Mouse (Mus musculus) midbrain, embryonic 14.5 days (tissue): ENCODE results near the gene Acbd3. TPM values are rescaled to one million over a fixed set of nuclear protein-coding genes. Genes with fewer than 3 reads are reported as not detected.

Experiments
- ATAC-seq: fragments of 200-750 bp; cut with Nextera tagmentation; 2 replicates; pipeline ENCODE4 v1.8.0; 2017; ENCODE audit warnings: moderate number of reproducible peaks, moderate library complexity; ENCODE audit not compliant: low FRiP score, low TSS enrichment
- DNase-seq: peaks from one replicate; pipeline ENCODE4 v3.0.0-alpha.2; 2015
- H3K27ac ChIP-seq: fragments of 300-500 bp; sonication (generic); replicated peaks from 2 replicates; pipeline ENCODE4 v1.5.1; 2014; ENCODE audit warnings: mild to moderate bottlenecking, low read depth, low read length, moderate library complexity
- H3K27me3 ChIP-seq: fragments of 300-500 bp; sonication (generic); 2 replicates; pipeline ENCODE4 v1.6.1; 2014; ENCODE audit warnings: low read length, control low read depth, mixed read lengths; ENCODE audit not compliant: control insufficient read depth, insufficient read depth
- H3K36me3 ChIP-seq: fragments of 300-500 bp; sonication (generic); 2 replicates; pipeline ENCODE4 v1.6.1; 2014; ENCODE audit warnings: low read length, control low read depth; ENCODE audit not compliant: control insufficient read depth, insufficient read depth
- H3K4me1 ChIP-seq: fragments of 300-500 bp; sonication (generic); 2 replicates; pipeline ENCODE4 v1.6.1; 2014; ENCODE audit warnings: mild to moderate bottlenecking, antibody characterized with exemption, low read length, control low read depth; ENCODE audit not compliant: control insufficient read depth, insufficient read depth
- H3K4me2 ChIP-seq: fragments of 300-500 bp; sonication (generic); 2 replicates; pipeline ENCODE4 v1.6.1; 2014; ENCODE audit warnings: mild to moderate bottlenecking, low read length, moderate library complexity
- H3K4me3 ChIP-seq: fragments of 300-500 bp; sonication (generic); replicated peaks from 2 replicates; pipeline ENCODE4 v1.5.1; 2014; ENCODE audit warnings: low read depth, low read length
- H3K9ac ChIP-seq: fragments of 300-500 bp; sonication (generic); replicated peaks from 2 replicates; pipeline ENCODE4 v1.6.1; 2014; ENCODE audit warnings: mild to moderate bottlenecking, low read length, moderate library complexity
- H3K9me3 ChIP-seq: fragments of 300-500 bp; sonication (generic); 2 replicates; pipeline ENCODE4 v1.6.1; 2016; ENCODE audit warnings: low read length, control low read depth, mixed read lengths; ENCODE audit not compliant: control insufficient read depth
- WGBS: fragments of 180-500 bp; shearing (Covaris S2); extraction: QIAGEN DNeasy Blood & Tissue Kit; methylation state at CpG from one replicate; pipeline ENCODE4 v1.1.7; 2014; 5-methylcytosine and 5-hydroxymethylcytosine counted together
- polyA plus RNA-seq: library from polyadenylated mRNA; unstranded; fragments of >200 nt; fragmentation: Nextera tagmentation; extraction: Ambion mirVana; gene quantifications from 2 replicates; pipeline ENCODE4 v1.2.1, GENCODE M21; 2014

Acbd3 gene
- polyA plus RNA-seq, 1 experiment from 2014 or later, result 27.2 TPM

- no peak overlapping the region for H3K4me3 ChIP-seq
- H3K9me3 ChIP-seq, result no peaks in the 10 kb centered on the region
- H3K4me1 ChIP-seq, result no peaks in the 10 kb centered on the region
- H3K9ac ChIP-seq, result no peak overlapping the region
- no peak overlapping the region for H3K27ac ChIP-seq
- H3K36me3 ChIP-seq, result peaks cover 38% of the 10 kb centered on the region
- ATAC-seq (no peak), DNase-seq (no peak)
- no peak overlapping the region for H3K4me2 ChIP-seq
- 90% methylated on average over 8 of the region's 8 CpGs for WGBS
- no peaks in the 10 kb centered on the region for H3K27me3 ChIP-seq
Observed at GRCm38 (mm10) chr1:180754376-180754775, 28.5 kb downstream of the Acbd3 start.

GRCm38 (mm10) chr1:180756711-180757110 is 30.9 kb downstream of the Acbd3 start:
- no peak overlapping the region for H3K9ac ChIP-seq
- H3K4me1 ChIP-seq, result no peaks in the 10 kb centered on the region
- ATAC-seq, result no peak
- peaks cover 31% of the 10 kb centered on the region for H3K36me3 ChIP-seq
- WGBS, result 94% methylated on average over 2 of the region's 2 CpGs
- H3K27me3 ChIP-seq, result no peaks in the 10 kb centered on the region
- H3K9me3 ChIP-seq, result no peaks in the 10 kb centered on the region
- no peak overlapping the region for H3K27ac ChIP-seq
- DNase-seq, result no peak
- no peak overlapping the region for H3K4me2 ChIP-seq
- H3K4me3 ChIP-seq, result no peak overlapping the region

DNA sequence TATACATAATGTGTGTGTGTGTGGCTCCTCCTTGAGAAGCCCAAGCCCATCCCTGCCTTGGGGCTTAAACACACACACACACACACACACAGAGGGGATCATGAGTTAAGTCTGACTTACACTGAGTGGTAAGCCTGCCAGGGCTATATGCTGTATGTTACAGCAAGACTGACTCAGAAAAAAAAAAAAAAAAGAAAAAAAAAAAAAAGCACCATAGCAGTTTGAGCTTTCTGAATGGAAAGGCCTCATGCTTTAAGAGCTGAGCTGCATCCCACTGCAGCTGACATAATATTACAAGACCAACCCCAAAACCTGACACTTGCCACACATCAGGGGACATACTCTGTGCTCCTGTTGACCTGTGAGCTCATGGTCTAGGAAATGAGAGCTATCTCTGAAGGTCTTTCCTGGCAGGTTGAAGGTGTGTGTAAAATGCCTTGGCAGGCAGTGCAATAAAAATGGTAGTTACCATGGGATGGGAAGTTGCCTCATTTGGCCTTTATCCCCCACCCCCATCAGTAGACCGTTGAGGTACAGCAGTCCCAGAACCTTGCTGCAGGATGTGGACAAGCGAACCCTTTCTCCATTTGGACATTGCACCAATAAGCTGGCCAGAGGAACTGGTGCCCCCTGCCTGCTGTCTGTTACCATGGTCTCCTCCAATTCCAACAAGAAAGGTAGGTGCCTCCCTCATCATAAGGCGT is 31.6 kb downstream of the Acbd3 start:
- 90% methylated on average over 3 of the region's 3 CpGs for WGBS
- Histone ChIP-seq H3K4me2 (no peak overlapping the region), H3K9me3 (no peaks in the 10 kb centered on the region), H3K4me1 (no peaks in the 10 kb centered on the region), H3K4me3 (no peak overlapping the region), H3K27me3 (no peaks in the 10 kb centered on the region), H3K36me3 (peaks cover 24% of the 10 kb centered on the region), H3K9ac (no peak overlapping the region), H3K27ac (no peak overlapping the region)
- DNase-seq (no peak), ATAC-seq (no peak)

- Histone ChIP-seq H3K9me3 (no peaks in the 10 kb centered on the region), H3K4me3 (no peak overlapping the region), H3K27ac (no peak overlapping the region), H3K27me3 (no peaks in the 10 kb centered on the region), H3K36me3 (peaks cover 18% of the 10 kb centered on the region), H3K4me1 (no peaks in the 10 kb centered on the region), H3K9ac (no peak overlapping the region), H3K4me2 (no peak overlapping the region)
- DNase-seq (no peak), ATAC-seq (no peak)
- 92% methylated on average over 7 of the region's 7 CpGs for WGBS
Observed at GRCm38 (mm10) chr1:180757956-180758520, 32.2 kb downstream of the Acbd3 start.

DNA sequence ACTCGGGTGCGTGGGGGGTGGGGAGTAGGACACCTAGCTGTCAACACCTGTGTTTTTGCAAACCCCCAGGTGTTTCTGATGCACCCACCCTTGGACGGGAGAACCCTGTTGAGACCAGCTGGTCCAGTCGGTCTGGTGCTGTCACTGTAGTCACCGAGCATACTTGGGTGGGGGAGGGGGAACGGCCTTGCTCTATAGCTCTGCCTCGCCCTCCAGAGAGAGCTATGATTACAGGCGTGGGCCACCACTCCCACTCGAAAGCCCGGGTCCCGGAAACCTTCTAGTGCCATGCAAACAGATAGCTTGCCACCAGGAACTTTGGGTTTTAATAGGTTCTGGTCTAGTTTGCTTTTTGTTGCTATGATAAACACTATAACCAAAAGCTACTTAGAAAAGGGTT is 36.3 kb downstream of the Acbd3 start:
- Histone ChIP-seq H3K4me3 (no peak overlapping the region), H3K36me3 (no peaks in the 10 kb centered on the region), H3K4me2 (no peak overlapping the region), H3K27me3 (no peaks in the 10 kb centered on the region), H3K27ac (no peak overlapping the region), H3K9me3 (no peaks in the 10 kb centered on the region), H3K4me1 (0 out of 2 replicates have a peak, but pooled peaks cover 5% of the 10 kb centered on the region), H3K9ac (no peak overlapping the region)
- WGBS, result 90% methylated on average over 11 of the region's 11 CpGs
- DNase-seq (no peak), ATAC-seq (no peak)

- DNase-seq (no peak), ATAC-seq (no peak)
- Histone ChIP-seq H3K4me1 (0 out of 2 replicates have a peak, but pooled peaks cover 8% of the 10 kb centered on the region), H3K27ac (no peak overlapping the region), H3K27me3 (no peaks in the 10 kb centered on the region), H3K4me3 (no peak overlapping the region), H3K4me2 (no peak overlapping the region), H3K9ac (no peak overlapping the region), H3K36me3 (no peaks in the 10 kb centered on the region), H3K9me3 (no peaks in the 10 kb centered on the region)
- 77% methylated on average over 8 of the region's 8 CpGs for WGBS
Observed at GRCm38 (mm10) chr1:180762679-180763078, 36.8 kb downstream of the Acbd3 start.

GRCm38 (mm10) chr1:180763307-180763706 is 37.5 kb downstream of the Acbd3 start:
- Histone ChIP-seq H3K4me3 (peak overlapping the region; percentile 35), H3K27me3 (no peaks in the 10 kb centered on the region), H3K27ac (no peak overlapping the region), H3K4me2 (peak overlapping the region; percentile 89), H3K4me1 (0 out of 2 replicates have a peak, but pooled peaks cover 14% of the 10 kb centered on the region), H3K9me3 (no peaks in the 10 kb centered on the region), H3K9ac (peak overlapping the region; percentile 46), H3K36me3 (no peaks in the 10 kb centered on the region)
- peak; percentile 22; the same call in 1 of the 2 replicates for ATAC-seq
- peak; percentile 36 for DNase-seq
- WGBS, result 5% methylated on average over 14 of the region's 14 CpGs

- no peaks in the 10 kb centered on the region for H3K9me3 ChIP-seq
- H3K4me2 ChIP-seq, result peak overlapping the region; percentile 89
- no peaks in the 10 kb centered on the region for H3K36me3 ChIP-seq
- whole genome bisulfite sequencing, result 2% methylated on average over 11 of the region's 11 CpGs
- peaks cover 18% of the 10 kb centered on the region; the same call in 1 of the 2 replicates for H3K4me1 ChIP-seq
- H3K27ac ChIP-seq, result no peak overlapping the region
- DNase-seq (peak; percentile 95), ATAC-seq (peak; percentile 83; the same call in 1 of the 2 replicates)
- peak overlapping the region; percentile 35 for H3K4me3 ChIP-seq
- H3K9ac ChIP-seq, result peak overlapping the region; percentile 46; the same call in 1 of the 2 replicates
- no peaks in the 10 kb centered on the region for H3K27me3 ChIP-seq
Observed at GRCm38 (mm10) chr1:180763828-180764227, 38.0 kb downstream of the Acbd3 start.

- Histone ChIP-seq H3K27me3 (no peaks in the 10 kb centered on the region), H3K27ac (no peak overlapping the region), H3K9ac (no peak overlapping the region), H3K9me3 (no peaks in the 10 kb centered on the region), H3K4me3 (no peak overlapping the region), H3K4me2 (no peak overlapping the region), H3K36me3 (no peaks in the 10 kb centered on the region), H3K4me1 (peaks cover 19% of the 10 kb centered on the region; the same call in 1 of the 2 replicates)
- DNase-seq (no peak), ATAC-seq (no peak)
- 85% methylated on average over 5 of the region's 5 CpGs for WGBS
Observed at GRCm38 (mm10) chr1:180765393-180765792, 39.5 kb downstream of the Acbd3 start.
